Mouse (Mus musculus): ENCODE data around the gene Chchd1. TPM values are rescaled to one million over a fixed set of nuclear protein-coding genes. Genes with fewer than 3 reads are reported as not detected.
A peak's percentile ranks its signal among the peaks of the same experiment; 100 is the strongest.

The Chchd1 gene
- total RNA-seq, 1 experiment = 136 TPM

- Histone ChIP-seq H3K9me3 (ENCODE audit: control insufficient read depth, insufficient read depth, low read depth, low read length) (no peaks in the 10 kb centered on the region), H3K36me3 (ENCODE audit: control insufficient read depth, insufficient read depth, low read length, poor library complexity, severe bottlenecking) (no peaks in the 10 kb centered on the region), H3K27ac (ENCODE audit: insufficient read depth, low read depth, low read length, poor library complexity, severe bottlenecking) (no peak overlapping the region), H3K4me3 (ENCODE audit: insufficient read depth in 1 of 2, low read depth in 1 of 2, low read length in 2 of 2, poor library complexity in 1 of 2, severe bottlenecking in 1 of 2) (no peak overlapping the region), H3K9ac (ENCODE audit: insufficient read depth, low read depth, low read length, poor library complexity, severe bottlenecking) (no peak overlapping the region), H3K4me1 (ENCODE audit: control insufficient read depth in 2 of 2, insufficient read depth in 2 of 2, low read length in 2 of 2, poor library complexity in 1 of 2) (peaks cover 0 to 14% of the 10 kb centered on the region in 2 experiments; a peak in 1 of 4 replicates)
- in situ Hi-C loops (cut with MboI; ENCODE audit: low sequenced_read_pairs in 2 of 2, unreplicated experiment in 2 of 2) = no loop called here
- TF ChIP-seq MAFK (IDR thresholded peaks at IDR 0.05; ENCODE audit: insufficient read depth, low read depth, low read length) = no peak
- DNase-seq (ENCODE audit: low read depth, low spot score) = no peak
Measured at GRCm38 (mm10) chr14:20667469-20667868, 35.3 kb upstream of the Chchd1 start.

DNA sequence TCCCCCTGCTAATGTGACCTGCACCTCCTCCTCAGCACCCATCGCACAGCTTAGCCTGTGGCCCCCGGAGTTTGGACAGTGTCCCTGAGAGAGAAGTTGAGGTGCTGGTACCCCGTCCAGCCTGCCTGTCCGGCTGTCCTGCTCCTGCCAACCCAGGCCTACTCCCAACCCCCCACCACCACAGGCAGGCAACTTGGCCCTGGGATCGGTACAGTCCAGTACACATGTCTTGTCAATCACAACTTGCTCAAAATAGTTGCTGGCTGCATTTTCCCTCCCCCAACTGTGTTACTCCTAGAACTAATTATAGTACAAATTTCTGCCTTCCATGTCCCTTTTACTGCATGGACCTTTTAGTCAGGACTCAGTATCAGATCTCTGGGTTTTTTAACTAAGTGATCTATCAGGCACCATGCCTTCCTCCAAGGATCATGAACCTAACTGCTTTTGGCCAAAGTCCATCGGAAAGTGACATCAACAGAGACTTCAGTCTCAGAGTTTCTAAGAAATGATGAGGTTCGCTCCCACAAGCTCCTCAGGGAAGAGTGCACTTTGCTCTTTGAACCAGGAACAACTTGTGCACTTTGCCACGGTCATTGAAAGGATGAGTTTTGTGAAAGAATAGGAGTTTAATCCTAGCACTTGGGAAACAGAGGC lies 34.5 kb upstream of the Chchd1 start, which contains the start of gene Synpo2l:
Gene Synpo2l, minus strand, starts transcription at position 201 of the 657 bp plus-strand sequence.
- DNase-seq (ENCODE audit: low read depth, low spot score) = no peak
- H3K36me3 ChIP-seq (ENCODE audit: control insufficient read depth, insufficient read depth, low read length, poor library complexity, severe bottlenecking) = no peaks in the 10 kb centered on the region
- H3K27ac ChIP-seq (ENCODE audit: insufficient read depth, low read depth, low read length, poor library complexity, severe bottlenecking) = no peak within 1 kb of the TSS
- in situ Hi-C loops (cut with MboI; ENCODE audit: low sequenced_read_pairs in 2 of 2, unreplicated experiment in 2 of 2) = no loop called here
- H3K9ac ChIP-seq (ENCODE audit: insufficient read depth, low read depth, low read length, poor library complexity, severe bottlenecking) = no peak within 1 kb of the TSS
- TF ChIP-seq HCFC1 (IDR thresholded peaks at IDR 0.05; ENCODE audit: borderline replicate concordance, insufficient read depth, low read length) (no peak), ZNF384 (IDR thresholded peaks at IDR 0.05; ENCODE audit: low read depth, low read length) (no peak), ZC3H11A (IDR thresholded peaks at IDR 0.05; ENCODE audit: borderline replicate concordance, low read depth, low read length) (no peak), MAFK (IDR thresholded peaks at IDR 0.05; ENCODE audit: insufficient read depth, low read depth, low read length) (no peak), CHD2 (IDR thresholded peaks at IDR 0.05; ENCODE audit: low read depth, low read length) (no peak)
- H3K9me3 ChIP-seq (ENCODE audit: control insufficient read depth, insufficient read depth, low read depth, low read length) = no peaks in the 10 kb centered on the region
- peaks cover 2 to 12% of the 10 kb centered on the region in 2 experiments; a peak in 1 of 4 replicates for H3K4me1 ChIP-seq (ENCODE audit: control insufficient read depth in 2 of 2, insufficient read depth in 2 of 2, low read length in 2 of 2, poor library complexity in 1 of 2)
- H3K4me3 ChIP-seq (ENCODE audit: insufficient read depth in 1 of 2, low read depth in 1 of 2, low read length in 2 of 2, poor library complexity in 1 of 2, severe bottlenecking in 1 of 2) = no peak within 1 kb of the TSS

DNA sequence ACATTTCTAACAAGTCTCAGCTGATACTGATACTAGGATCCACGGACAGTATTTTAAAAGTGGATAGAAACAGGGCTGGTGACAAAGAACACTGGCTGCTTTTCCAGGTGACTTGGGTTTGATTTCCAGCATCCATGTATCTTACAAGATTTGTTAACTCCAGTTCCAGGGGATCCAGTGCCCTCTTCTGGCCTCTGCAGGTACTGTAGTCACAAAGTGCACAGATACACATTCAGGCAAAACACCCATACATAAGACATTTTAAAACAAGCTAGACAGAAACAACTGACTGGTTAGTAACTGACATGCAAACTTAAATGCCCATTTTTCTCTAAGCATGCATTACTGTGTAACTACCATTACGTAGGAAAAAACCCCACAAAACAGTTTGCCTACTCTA lies 29.8 kb upstream of the Chchd1 start:
- TF ChIP-seq ZC3H11A (IDR thresholded peaks at IDR 0.05; ENCODE audit: borderline replicate concordance, low read depth, low read length) (0 out of 2 replicates have a peak, but pooled peaks have one; percentile 6), HCFC1 (IDR thresholded peaks at IDR 0.05; ENCODE audit: borderline replicate concordance, insufficient read depth, low read length) (no peak)
- peak; percentile 83 for DNase-seq (ENCODE audit: low read depth, low spot score)
- peak overlapping the region; percentile 31; the same call in 1 of the 2 replicates for H3K9ac ChIP-seq (ENCODE audit: insufficient read depth, low read depth, low read length, poor library complexity, severe bottlenecking)
- peaks cover 10% of the 10 kb centered on the region for H3K36me3 ChIP-seq (ENCODE audit: control insufficient read depth, insufficient read depth, low read length, poor library complexity, severe bottlenecking)
- in situ Hi-C loops (cut with MboI; ENCODE audit: low sequenced_read_pairs in 2 of 2, unreplicated experiment in 2 of 2) = no loop called here
- H3K4me1 ChIP-seq (ENCODE audit: control insufficient read depth in 2 of 2, insufficient read depth in 2 of 2, low read length in 2 of 2, poor library complexity in 1 of 2) = 0 out of 4 replicates have a peak, but pooled peaks cover 0 to 2% of the 10 kb centered on the region in 2 experiments
- peak overlapping the region; percentile 7 to 89; a peak in 2 of 4 replicates for H3K4me3 ChIP-seq (ENCODE audit: insufficient read depth in 1 of 2, low read depth in 1 of 2, low read length in 2 of 2, poor library complexity in 1 of 2, severe bottlenecking in 1 of 2)
- no peaks in the 10 kb centered on the region for H3K9me3 ChIP-seq (ENCODE audit: control insufficient read depth, insufficient read depth, low read depth, low read length)
- H3K27ac ChIP-seq (ENCODE audit: insufficient read depth, low read depth, low read length, poor library complexity, severe bottlenecking) = no peak overlapping the region; the same call in 1 of the 2 replicates

- Histone ChIP-seq H3K36me3 (ENCODE audit: control insufficient read depth, insufficient read depth, low read length, poor library complexity, severe bottlenecking) (peaks cover 14% of the 10 kb centered on the region), H3K9ac (ENCODE audit: insufficient read depth, low read depth, low read length, poor library complexity, severe bottlenecking) (peak overlapping the region; percentile 59), H3K4me1 (ENCODE audit: control insufficient read depth in 2 of 2, insufficient read depth in 2 of 2, low read length in 2 of 2, poor library complexity in 1 of 2) (0 out of 4 replicates have a peak, but pooled peaks cover 0 to 2% of the 10 kb centered on the region in 2 experiments), H3K4me3 (ENCODE audit: insufficient read depth in 1 of 2, low read depth in 1 of 2, low read length in 2 of 2, poor library complexity in 1 of 2, severe bottlenecking in 1 of 2) (peak overlapping the region; percentile 51 to 89), H3K9me3 (ENCODE audit: control insufficient read depth, insufficient read depth, low read depth, low read length) (no peaks in the 10 kb centered on the region), H3K27ac (ENCODE audit: insufficient read depth, low read depth, low read length, poor library complexity, severe bottlenecking) (peak overlapping the region; percentile 63; the same call in 1 of the 2 replicates)
- DNase-seq (ENCODE audit: low read depth, low spot score) = no peak
- in situ Hi-C loops (cut with MboI; ENCODE audit: low sequenced_read_pairs in 2 of 2, unreplicated experiment in 2 of 2) = no loop called here
- TF ChIP-seq CHD2 (IDR thresholded peaks at IDR 0.05; ENCODE audit: low read depth, low read length) (peak; percentile 56; the same call in 1 of the 2 replicates), HCFC1 (IDR thresholded peaks at IDR 0.05; ENCODE audit: borderline replicate concordance, insufficient read depth, low read length) (no peak), ZC3H11A (IDR thresholded peaks at IDR 0.05; ENCODE audit: borderline replicate concordance, low read depth, low read length) (no peak), MAFK (IDR thresholded peaks at IDR 0.05; ENCODE audit: insufficient read depth, low read depth, low read length) (no peak), ZNF384 (IDR thresholded peaks at IDR 0.05; ENCODE audit: low read depth, low read length) (no peak)
Measured at GRCm38 (mm10) chr14:20673735-20674063, 29.1 kb upstream of the Chchd1 start.

Data from ES-E14 (cell line).